Mouse (Mus musculus) CD8-positive naive resting alpha-beta T cell, adult 2 months (primary cell): ENCODE results near the gene Prkg1.

Experiments
- DNase-seq, 2 experiments: peaks; one replicate each; pipeline ENCODE4 v3.0.0; 2022; ENCODE audit warnings: low read depth in 2 of 2, low spot score in 2 of 2

Gene Prkg1

DNA sequence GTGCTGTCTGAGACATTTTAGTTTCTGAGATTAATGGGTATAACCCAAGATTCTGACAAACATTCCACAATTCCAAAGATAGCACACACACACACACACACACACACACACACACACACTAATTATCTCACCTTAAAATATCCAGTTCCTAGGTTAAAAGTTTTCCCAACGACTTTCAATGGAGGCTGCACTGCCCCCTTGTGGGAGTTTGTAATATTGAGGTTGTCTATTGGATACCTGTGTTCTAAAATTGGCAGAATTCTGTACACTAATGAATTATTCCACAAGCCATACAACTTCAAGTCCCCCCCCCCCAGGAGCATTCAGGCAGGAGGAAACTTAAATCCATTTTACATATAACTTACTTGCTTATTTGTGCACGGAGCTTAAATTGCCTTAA, 18.2 kb downstream of the Prkg1 start:
- no peak for DNase-seq

DNA sequence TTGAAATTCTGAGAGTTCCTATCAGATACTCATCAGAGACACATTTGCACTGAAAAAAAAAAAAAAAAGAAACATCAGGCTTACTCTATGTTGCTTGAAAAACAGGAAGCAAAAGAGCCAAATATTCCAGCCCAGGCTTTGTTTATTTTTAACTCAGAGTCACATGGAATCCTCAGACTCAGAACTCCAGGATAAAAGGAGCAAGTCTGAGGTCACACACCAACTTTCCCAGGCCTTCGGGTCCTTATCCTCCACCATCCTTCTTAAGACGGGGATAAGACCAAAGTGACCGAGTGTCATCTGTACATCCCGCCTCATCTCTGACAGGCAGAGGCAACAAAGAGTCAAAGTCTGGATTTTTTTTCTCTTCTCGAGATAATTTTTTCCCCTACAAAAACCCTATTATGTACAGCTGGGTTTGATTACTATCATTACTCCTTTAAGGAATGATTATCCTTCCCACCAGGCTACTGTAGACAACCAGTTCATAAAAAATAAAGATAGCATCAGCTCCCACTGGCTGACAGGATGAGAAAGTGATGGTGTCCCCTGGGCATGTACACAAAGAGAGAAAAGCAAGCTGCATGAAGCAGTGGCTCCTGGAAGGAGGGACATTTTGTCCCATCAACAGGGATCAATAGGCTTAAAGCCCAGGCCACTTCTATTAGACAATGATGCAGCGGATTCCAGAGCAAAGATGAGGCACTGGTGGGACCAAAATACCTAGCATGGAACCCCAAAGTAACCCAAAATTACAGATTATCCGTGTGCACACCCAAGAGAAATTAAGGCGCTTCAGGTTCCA, 21.4 kb downstream of the Prkg1 start:
- no peak for DNase-seq

DNA sequence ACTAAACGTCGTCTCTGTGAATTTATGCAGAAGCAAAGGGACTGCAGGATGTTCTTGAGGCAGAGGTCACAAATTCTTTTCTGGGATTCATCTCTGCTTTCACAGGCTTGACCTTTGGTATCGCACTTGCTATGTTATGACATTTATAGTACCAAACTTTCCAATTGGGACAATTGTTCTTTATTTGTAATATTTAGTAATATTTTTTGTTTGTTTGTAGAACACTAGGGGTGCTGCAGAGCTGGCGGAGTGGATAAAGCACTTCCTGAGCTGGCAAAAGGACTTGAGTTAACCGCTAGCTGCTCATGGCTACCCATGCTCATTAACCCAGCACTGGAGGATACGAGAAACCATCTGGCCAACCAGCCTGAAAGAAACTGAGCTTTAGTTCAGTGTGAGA, 49.9 kb downstream of the Prkg1 start:
- no peak for DNase-seq

DNA sequence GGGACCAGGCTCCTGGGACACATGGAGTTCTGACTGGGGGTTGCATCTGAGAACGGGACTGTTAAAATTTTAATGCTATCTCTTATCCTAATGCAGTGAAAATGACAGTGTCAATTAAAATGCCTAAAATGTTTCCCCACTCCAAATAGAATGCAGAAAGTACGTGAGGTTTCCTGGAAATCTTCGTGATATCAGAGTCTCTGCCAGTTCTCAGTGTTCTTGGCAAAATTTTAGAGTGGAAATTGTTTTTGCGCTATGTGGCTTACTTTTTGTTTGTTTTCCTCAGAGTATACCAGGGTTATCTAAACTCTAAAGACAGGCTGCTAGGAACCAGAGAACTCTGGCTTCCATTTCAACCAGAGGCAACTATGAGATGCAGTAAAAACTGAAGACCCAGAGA, 50.4 kb downstream of the Prkg1 start:
- no peak for DNase-seq

DNA sequence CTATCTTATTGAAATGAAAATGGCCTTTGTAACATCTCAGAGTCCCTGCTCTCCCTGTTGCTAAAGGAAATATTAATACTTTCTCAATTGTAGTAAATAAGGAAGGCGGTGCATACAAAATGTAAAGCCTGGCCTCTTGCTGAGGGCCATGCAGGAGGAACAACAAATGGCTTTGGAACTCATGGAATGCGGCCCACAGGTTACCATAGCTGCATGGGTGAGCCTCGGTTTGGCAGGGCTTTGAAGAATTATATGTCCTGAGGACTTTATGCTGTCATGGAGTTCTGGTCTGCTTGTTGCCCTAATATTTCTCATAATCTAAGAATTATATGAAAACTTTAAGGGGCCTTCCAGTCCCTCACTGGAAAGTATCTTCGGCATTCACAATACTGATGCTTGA, 51.5 kb downstream of the Prkg1 start:
- DNase-seq, result no peak

DNA sequence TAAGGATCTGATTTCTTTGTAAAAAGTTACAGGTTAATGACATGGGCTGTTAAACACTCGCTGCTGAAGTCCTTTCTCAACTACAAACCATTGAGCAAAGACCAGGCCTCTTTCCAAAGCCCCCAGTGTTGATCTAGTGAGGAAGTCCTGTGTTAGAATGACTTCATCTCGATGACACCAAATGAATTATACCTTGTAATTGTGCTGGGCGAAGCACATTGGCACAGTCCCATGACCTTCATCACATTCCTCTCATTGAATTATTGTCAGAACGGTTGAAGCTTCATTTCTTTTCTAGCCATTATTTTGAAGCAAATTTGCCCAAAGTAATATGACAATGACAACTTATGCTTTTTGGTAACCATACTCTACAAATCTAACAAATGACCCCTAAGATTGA, 54.5 kb downstream of the Prkg1 start:
- no peak for DNase-seq

DNA sequence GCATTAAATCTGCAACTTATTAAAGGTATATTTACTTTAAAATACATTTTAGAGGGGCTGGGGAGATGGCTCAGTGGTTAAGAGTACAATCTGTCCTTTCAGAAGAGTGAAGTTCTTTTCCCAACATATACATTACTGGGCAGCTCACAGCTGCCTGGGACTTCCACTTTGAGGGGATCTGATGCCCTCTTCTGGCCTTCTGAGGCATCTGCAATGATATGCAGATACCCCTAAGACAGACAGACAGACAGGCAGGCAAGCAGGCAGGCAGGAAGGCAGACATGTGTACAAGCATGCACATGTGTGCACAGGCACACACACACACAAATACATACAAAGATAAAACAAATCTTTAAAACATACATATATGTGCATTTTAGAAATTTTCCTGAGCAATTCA, 60.8 kb downstream of the Prkg1 start:
- DNase-seq, result no peak

DNA sequence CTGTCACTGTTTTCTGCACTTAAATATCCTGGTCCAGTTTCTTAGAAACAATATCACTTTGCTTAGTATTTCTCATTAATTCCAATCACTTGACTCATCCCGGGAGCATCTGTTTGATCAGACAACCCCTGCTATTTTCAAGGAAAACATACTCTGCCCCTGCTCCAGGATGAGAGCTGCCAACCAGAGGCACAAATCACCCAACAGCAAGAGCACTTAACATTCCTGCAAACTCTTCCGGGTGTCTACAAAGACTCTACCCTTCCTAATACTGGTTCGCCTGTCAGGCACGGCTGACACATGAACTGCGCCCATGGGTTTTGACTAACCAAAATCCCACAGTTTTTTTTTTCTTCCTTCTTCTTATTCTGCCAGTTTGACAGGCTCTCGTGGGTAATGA, 65.9 kb downstream of the Prkg1 start:
- no peak for DNase-seq

DNA sequence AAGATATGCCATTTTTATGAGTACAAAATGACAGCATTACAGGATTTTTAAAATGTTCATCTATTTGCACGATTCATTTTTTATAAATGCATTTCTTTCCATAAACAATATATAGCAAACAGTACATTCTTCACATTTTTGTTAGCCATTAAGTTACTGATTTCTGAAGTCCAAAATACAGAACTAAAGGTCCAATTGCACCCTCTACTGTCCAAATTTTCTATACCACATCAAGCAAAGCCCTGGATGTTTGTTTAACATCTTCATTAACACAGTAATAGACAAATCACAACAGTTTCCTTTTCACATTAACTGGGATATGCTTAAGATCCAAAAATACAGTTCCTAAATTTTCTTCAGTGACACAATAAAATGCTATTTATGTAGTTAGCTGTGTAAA, 84.0 kb downstream of the Prkg1 start:
- no peak for DNase-seq

DNA sequence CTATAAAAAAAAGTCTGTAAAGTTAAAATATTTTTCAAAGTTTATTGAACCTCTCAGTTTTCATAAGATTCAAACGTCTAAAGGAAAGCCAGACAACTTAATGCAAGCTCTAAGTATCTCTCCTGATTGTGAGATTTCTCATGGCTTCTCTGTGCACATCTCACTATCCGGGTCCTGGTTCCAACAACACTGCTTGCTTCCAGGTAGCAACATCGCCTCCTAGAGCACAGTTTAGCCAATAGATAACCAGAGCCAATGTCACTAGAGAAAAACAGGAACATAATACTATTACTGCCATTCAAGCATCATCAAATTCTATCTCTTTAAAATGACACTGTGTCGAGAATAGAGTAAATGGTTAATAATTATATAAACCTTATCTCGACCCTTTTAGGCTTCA, 86.5 kb downstream of the Prkg1 start:
- DNase-seq, result no peak

DNA sequence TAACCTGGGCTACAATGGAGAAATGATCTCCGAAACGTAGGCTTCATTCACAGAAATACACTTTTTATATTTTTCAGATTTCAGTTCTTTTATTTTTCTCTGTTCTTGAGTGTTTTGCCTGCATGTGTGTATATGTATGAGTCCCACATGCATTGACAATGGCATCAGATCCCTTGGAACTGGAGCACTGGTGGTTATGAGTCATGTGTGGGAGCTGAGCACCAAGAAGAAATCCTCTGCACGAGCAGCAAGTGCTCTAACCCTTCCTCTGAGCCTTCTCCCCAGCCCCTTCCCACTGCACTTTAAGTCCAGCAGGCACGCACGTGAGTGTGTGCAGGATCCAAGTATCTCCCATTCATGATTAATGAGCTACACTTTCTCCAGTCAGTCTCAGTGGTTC, 93.1 kb downstream of the Prkg1 start:
- no peak for DNase-seq

DNA sequence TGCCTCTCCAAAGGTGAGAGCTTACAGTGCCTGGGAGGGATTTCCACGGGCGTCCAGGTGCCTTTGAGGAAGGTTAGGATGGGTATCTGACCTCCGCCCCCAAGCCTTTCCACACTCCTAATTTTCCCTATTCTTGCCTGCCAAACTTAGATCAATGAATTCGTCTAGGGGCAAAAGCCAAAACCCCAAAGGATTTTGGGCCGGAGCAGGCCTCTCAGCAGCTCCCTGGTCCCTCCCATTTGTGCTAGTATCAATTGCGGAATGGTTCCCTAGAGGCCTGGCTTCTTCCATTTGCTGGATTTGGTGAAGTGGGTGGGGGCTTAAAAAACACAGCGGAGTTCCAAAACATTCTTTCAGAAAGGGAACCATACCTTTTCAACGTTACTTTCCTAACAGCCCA, 99.8 kb downstream of the Prkg1 start:
- no peak for DNase-seq

DNA sequence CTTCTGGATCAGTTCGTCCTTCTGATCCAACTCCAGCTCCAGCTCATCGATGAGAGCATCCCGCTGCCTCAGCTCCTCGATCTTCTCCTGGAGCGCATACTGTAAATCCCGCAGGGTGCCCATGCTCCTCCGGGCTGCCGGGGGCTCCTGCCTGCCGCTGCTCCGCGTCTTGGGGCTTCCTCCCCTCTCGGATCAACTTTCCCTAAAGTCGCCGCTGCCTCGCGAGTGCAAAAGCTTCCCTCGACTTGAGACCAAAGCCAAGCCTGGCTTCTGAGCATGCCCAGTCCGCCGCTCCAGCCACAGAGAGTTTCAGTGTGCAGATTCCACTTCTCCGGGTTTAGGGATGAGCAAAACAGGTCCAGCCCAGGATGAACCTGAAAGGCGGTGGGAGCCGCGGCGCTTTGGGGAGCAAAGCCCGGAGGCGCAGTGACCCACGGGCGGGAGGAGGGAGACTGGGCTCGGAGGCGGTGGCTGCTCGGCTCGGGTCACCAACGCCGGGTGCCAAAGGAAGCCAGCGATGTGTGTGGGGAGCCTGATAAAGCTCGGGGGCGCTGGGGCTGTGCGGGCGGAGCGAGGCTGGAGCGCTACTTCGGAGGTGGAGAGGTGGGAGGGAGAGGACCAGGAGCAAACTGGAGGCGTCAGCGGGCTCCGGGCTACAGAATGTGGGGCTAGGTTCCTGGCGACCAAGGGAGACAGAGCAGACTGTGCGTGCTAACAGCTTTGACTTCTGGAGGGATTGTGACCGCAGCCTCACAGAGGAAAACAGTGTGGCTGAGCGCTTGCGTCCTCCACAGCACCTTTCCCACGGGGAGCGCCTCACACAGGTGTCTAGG, 100.5 kb downstream of the Prkg1 start:
- no peak for DNase-seq

DNA sequence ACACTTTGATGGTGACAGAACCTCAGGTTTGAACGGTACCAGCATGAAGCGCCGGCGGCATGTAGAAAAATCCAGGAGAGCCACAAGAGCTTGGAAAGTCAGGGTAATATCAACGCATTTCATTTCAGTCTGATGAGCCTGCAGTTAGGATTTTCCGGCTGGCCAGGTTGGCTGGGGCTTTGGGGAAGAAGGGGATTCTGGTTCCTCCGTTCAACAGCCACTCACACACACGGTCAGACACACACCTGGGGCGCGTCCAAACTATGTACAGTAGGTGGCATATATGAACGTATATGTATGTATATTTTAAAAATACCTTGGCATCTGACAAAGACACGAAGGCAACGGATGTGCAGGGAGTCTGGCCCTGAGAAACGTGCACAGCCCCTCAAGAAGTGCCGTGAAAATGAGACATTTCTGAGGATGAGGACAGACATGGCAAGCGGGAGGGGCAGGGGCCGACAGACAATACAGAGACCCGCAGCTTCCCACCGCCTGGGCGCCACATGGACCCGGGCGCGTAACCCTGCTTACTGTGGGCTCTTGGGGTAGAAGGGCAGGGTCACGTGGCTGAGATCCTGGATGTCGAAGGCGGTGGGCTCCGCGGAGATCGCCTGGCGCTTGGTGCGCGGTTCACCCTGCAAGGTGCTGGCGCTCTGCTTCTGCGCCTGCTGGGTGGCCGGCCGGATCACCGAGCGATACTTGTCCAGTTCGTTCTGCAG, 101.2 kb downstream of the Prkg1 start:
- DNase-seq, result no peak

DNA sequence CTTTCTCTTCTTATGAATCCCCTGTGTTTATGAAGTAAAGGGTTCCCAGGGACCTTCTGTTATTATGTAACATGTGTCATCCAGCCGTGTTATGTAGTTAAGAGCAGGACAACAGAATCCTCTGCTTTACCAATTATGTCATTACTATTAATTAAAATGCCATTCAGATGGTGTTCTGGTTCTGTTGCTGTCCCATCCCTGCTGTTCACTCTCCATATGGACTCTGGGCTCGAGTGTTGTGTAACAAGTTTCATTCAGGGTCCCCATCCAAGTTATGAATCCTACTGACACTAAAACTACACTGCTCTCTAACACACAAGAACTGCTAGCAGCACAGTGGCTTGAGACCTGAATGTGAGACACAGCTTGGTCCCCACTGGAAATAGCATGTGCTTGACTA, 102.0 kb downstream of the Prkg1 start:
- DNase-seq, result no peak

DNA sequence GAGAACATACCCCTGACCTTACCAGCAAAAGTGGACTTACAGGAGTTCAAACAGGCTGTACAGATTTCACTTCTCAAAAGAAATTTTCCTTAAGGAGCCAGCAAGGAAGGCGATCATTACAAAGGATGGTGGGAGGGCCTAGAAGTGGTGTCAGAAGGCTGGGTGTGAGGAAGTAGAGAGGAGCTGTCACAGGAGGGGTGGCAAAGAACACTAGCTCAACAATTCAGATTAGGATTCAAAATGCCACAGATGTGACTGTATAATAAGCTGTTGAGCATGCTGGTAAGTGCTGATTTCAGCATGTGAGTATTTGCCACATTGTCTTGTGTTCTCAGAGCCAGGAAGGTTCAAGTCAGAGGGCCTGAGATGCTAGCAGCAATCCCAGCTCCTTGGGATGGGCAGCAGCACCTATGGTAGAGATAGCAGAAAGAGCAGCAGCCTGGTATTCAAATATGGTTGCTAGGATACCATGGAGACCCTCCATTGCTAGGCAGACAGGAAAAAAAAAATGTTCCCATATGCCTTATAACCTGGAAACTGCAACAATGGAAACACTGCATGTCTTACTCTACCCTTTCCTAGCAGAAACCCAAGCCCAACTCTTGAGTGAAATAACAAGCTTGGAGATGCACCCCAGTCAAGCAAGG, 106.0 kb downstream of the Prkg1 start:
- DNase-seq, result no peak

DNA sequence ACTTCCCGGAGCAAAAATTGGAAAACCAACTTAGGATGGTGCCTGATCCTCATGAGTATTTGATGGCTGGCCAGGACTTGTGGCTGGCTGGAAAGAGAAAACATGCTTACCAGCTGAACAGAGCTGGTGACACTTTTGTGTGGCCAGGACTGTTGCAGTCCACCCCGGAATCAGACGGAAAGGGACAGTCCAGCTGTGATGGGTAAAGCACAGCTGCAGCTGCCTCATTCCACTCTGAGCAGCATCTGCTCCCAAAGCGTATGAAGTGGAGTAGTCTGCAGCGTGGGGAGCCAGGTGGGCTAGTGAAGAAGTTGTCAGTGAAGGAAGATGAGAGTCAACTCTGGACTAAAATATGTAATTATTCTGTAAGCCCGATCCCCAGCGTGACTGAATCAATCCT, 108.6 kb downstream of the Prkg1 start:
- DNase-seq, result no peak

DNA sequence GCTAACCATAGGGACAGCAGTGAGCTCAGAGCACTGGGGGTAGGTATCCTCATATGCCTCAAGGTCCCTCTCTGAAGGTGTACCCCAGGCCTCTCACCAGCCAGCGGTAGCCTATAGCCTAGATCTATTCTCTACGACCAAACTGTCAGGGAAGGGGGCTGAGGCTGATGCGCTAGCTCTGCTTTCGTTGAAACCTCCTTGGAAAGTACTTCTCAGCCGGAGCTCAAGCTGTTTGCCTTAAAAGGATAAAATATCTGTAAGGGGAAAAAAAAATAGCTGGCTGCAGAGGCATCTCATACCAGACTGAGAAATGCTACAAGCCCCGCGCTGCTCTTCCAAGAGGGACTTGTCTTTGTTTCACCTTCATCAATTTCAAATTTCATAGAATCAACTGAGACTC, 109.0 kb downstream of the Prkg1 start:
- no peak for DNase-seq

DNA sequence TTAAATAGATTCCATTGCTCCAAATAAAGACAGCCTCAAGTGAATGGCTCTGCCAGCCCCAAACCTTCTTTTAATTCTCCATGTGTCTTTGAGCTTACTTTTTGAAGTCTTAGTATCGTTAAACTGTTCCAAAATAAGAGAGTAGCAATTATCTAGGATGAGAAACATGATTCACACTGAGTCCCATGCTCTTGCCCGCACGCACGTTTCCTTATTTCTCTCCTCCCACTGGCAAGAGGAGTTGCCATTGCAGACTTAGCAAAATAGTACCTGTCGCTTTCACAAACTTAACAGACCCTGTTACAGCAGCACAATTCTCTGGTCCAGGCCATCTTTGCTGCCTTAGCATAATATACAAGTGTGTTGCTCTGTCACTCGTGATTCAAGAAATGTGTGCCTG, 110.8 kb downstream of the Prkg1 start:
- DNase-seq, result no peak

DNA sequence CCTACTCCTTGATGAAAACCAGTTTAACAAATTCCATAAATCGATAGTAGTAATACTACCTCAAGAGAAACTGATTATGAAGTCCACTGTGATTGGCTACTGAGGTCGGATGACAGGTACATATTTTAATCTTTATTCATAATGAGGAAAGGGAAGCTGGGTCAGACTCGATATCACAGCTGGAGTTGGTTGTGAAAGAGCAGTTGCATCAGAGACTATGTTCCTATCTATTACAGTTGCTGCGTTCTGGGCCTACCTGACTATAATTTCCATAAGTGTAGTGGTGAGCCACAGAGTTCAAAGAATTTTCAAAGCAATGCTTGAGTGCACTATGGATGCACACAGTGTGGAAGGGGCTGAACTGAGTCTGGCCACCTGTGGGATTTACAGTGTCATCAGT, 114.4 kb downstream of the Prkg1 start:
- no peak for DNase-seq

DNA sequence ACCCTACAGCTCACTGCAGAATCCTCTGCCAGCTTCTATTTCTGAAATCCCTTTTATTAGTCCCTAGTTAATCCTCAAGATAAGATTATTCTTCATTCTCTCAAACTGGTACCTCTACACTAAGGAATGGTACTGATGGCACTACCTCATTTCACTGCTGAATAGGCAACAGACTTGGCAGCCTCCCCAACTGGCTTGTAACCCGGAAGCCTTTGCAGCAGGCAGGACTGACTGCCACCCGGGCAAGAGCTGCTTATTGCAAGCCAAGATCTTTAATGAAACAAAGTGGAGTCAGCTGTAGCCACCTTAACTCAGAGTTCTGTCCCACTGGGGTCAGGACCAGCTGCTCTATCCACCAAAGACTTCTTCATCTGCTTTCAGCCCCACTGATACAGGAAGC, 117.3 kb downstream of the Prkg1 start:
- no peak for DNase-seq
